Mouse (Mus musculus) hematopoietic stem cell, adult 5-6 weeks (primary cell): ENCODE results near the gene Selenbp2. TPM values are rescaled to one million over a fixed set of nuclear protein-coding genes. Genes with fewer than 3 reads are reported as not detected.

Experiments
- total RNA-seq: library from RNA; stranded (forward); fragments of 172-1452, 232-1000 nt; gene quantifications from 2 replicates; pipeline ENCODE4 v1.2.3, GENCODE M21; 2017

Gene Selenbp2
- total RNA-seq, 1 experiment from 2014 or later, result not detected

Other genes with a start within 250 kb of the Selenbp2 start
- gene Oaz3, start 249.6 kb upstream of the Selenbp2 start, total RNA-seq, result 0.25 TPM in 1 of 2 replicates, not detected in the other
- gene Celf3, start 215.3 kb upstream of the Selenbp2 start, total RNA-seq, result not detected in 2 replicates
- not detected in 2 replicates for gene Riiad1, start 213.2 kb upstream of the Selenbp2 start, total RNA-seq
- 28.5 TPM in 2 replicates for gene Snx27, start 110.8 kb upstream of the Selenbp2 start, total RNA-seq
- gene Gm10972, start 50.4 kb upstream of the Selenbp2 start, total RNA-seq, result not detected in 2 replicates
- 4.6 and 17.6 TPM in 2 replicates for gene Tuft1, start 34.7 kb upstream of the Selenbp2 start, total RNA-seq
- gene Cgn, start 92.9 kb downstream of the Selenbp2 start, total RNA-seq, result not detected in 2 replicates
- 25.1 and 26.9 TPM in 2 replicates for gene Pogz, start 144.0 kb downstream of the Selenbp2 start, total RNA-seq
- 170 and 200 TPM in 2 replicates for gene Psmb4, start 193.4 kb downstream of the Selenbp2 start, total RNA-seq
- 40.0 and 49.6 TPM in 2 replicates for gene Selenbp1, start 239.5 kb downstream of the Selenbp2 start, total RNA-seq